Mouse (Mus musculus): Measurements from ENCODE around the gene Slc9a3r2. TPM values are rescaled to one million over a fixed set of nuclear protein-coding genes. Genes with fewer than 3 reads are reported as not detected.

Slc9a3r2 gene
- polyA plus RNA-seq, 1 experiment from 2014 or later, result 26.7 TPM

DNA sequence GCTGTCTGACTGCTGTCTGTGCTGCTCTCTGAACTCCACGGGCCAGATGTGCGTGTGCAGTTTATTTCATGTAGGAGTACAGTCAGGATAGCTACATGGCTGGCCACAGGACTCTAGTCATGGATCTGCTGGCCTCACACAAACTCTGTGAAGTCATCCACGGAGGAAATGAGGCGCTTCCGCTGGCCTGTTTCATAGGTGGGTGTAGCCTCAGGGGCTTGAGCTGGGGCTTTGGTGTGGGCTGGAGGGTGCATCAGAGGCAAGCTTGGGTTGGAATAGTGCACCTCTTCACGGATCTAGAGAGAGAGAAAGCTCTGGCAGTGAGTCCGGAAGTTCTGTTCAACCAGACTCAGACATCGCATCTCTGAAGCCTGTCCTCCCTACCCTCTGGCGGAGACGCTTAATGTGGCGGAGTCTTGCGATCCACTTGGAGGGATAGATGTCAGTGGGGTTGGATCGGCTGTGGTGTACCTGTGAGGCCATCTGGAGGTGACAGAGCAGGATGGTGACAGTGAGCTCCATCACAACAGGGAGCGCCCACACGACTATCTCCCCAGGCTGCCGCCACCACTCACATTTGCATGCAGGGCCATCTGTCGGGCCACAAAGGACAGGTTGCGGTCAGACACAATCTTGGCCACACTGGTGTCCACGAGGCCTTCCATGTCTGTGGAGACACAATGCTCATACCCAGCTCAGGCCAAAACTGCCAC, 53.5 kb downstream of the Slc9a3r2 start:
- Histone ChIP-seq H3K9me3 (no peaks in the 10 kb centered on the region), H3K9ac (replicated peaks) (no peak overlapping the region), H3K4me3 (no peak overlapping the region), H3K27me3 (no peaks in the 10 kb centered on the region), H3K36me3 (peaks cover 86% of the 10 kb centered on the region), H3K4me2 (replicated peaks) (no peak overlapping the region), H3K27ac (replicated peaks) (no peak overlapping the region), H3K4me1 (no peaks in the 10 kb centered on the region)
- 89% methylated on average over 19 of the region's 19 CpGs for WGBS
- no peak for ATAC-seq (replicated peaks)

DNA sequence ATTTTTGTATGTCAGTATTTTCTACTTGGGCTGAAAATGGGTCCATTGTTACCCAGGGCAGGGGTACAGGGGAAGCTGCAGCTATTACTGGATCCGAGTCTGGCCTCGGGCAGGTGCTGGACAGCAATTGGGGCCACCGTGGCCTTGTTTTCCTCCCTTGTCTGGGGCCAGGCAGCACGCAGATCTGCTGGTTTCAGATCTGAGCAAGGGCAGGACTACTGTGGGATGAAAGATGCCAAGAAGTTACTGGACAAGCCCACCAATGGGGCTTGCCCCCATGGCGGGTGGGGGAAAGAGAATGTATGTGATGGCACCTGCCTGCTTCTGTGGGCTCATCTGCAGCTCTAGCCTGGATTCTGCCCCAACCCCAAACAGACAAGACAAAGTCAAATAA, 54.1 kb downstream of the Slc9a3r2 start:
- Histone ChIP-seq H3K9ac (replicated peaks) (no peak overlapping the region), H3K9me3 (no peaks in the 10 kb centered on the region), H3K36me3 (peaks cover 87% of the 10 kb centered on the region), H3K4me1 (no peaks in the 10 kb centered on the region), H3K4me2 (replicated peaks) (no peak overlapping the region), H3K4me3 (no peak overlapping the region), H3K27me3 (no peaks in the 10 kb centered on the region), H3K27ac (replicated peaks) (no peak overlapping the region)
- ATAC-seq (replicated peaks), result no peak
- 89% methylated on average over 5 of the region's 5 CpGs for WGBS

DNA sequence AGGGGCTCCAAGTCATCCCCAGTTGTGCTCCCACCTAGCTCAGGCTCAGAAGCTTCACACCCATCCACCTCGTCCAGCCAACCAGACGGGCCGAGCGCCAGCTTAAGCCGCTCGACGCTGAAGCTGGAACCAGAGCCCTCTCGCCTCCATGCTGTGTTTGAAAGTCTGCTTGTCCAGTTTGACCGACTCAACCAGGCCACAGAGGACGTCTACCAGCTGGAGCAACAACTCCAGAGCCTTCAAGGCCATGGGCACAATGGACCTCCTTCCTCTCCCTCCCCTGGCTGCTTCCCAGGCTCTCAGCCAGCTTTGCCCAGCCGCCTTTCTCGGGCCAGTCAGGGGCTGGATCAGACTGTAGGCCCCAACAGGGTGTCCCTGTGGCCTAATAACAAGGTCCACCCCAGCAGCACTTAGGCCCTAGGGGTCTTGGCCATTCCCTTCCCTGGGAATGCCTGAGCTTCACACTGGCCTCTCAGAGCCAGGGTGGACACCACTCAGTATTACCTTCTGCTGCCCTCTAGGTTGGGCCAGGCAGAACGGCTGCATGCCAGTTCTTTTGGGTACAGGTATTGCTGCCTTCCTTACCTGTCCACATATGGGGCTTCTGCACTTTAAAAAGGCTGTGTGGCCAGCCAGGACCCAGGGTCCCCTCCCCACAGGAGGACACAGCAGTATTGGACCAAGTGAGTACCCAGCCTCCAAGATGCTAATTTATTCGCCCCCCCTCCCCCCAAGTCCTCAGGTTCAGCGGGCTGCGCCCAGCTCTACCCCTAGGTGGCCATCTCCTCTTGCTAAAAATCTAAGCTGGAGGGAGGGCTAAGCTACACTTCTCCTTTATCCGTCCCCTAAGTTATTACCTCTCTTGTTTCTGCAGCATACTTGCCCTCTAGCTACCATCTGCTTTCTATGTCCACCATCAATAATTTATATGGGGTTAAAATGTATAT, 54.7 kb downstream of the Slc9a3r2 start:
- WGBS, result 72% methylated on average over 17 of the region's 17 CpGs
- no peak overlapping the region for H3K27ac ChIP-seq (replicated peaks)
- no peak overlapping the region for H3K9ac ChIP-seq (replicated peaks)
- no peak overlapping the region for H3K4me2 ChIP-seq (replicated peaks)
- H3K9me3 ChIP-seq, result no peaks in the 10 kb centered on the region
- H3K4me1 ChIP-seq, result no peaks in the 10 kb centered on the region
- peaks cover 94% of the 10 kb centered on the region for H3K36me3 ChIP-seq
- no peak for ATAC-seq (replicated peaks)
- H3K4me3 ChIP-seq, result no peak overlapping the region
- H3K27me3 ChIP-seq, result no peaks in the 10 kb centered on the region

DNA sequence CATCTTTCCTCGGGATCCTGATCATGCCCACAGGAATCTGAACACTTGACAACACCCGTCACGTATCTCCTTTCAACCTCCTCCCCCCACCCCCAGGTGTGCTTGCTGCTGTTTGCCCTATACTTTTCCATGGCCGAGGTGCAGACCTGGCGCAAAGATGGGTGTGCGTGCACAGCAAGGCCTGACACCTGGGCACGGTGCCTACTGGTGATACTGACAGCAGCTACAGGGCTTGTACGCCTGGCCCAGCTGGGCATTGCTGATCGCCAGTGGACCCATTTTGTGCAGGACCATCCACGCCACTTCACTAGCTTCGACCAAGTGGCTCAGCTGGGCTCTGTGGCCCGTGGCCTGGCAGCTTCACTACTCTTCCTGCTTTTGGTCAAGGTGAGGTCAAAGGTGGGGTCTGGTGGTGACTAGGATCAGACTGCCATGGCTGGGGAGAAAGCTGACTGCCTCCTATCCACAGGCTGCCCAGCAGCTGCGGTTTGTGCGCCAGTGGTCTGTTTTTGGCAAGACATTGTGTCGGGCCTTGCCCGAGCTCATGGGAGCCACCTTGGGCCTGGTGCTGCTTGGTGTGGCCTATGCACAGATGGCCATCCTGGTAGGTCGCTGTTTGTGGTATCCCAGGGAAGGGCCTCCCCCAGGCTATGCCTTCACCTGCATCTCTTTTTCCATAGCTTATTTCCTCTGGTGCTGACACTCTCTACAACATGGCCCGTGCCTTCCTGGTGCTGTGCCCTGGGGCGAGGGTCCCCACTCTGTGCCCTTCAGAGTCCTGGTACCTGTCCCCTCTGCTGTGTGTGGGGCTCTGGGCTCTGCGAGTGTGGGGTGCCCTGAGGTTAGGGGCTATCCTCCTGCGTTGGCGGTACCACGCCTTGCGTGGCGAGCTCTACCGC, 55.9 kb downstream of the Slc9a3r2 start:
- Histone ChIP-seq H3K9me3 (no peaks in the 10 kb centered on the region), H3K36me3 (peaks cover 92% of the 10 kb centered on the region), H3K27ac (replicated peaks) (no peak overlapping the region), H3K4me2 (replicated peaks) (no peak overlapping the region), H3K27me3 (no peaks in the 10 kb centered on the region), H3K4me1 (no peaks in the 10 kb centered on the region), H3K4me3 (no peak overlapping the region), H3K9ac (replicated peaks) (no peak overlapping the region)
- ATAC-seq (replicated peaks), result 0 out of 2 replicates have a peak, but pooled peaks have one; percentile 36
- 93% methylated on average over 26 of the region's 26 CpGs for WGBS

DNA sequence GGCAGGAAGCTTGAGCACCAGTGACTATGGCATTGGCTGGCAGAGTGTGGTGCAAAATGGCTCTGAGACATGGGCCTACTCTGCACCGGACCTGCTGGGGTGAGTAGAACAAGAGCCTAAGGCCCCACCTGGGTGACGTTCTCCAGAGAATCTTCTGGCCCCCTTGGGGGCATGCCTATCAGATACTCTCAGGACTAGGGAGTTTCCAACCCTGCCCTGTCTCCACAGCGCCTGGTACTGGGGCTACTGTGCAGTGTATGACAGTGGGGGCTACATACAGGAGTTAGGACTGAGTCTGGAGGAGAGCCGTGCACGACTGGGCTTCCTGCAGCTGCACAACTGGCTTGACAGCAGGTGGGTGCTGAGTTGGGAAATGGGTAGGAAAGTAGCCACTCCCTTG, 56.9 kb downstream of the Slc9a3r2 start:
- H3K9ac ChIP-seq (replicated peaks), result no peak overlapping the region
- 91% methylated on average over 5 of the region's 5 CpGs for WGBS
- H3K27me3 ChIP-seq, result no peaks in the 10 kb centered on the region
- H3K4me3 ChIP-seq, result no peak overlapping the region
- H3K36me3 ChIP-seq, result peaks cover 87% of the 10 kb centered on the region
- H3K27ac ChIP-seq (replicated peaks), result no peak overlapping the region
- no peaks in the 10 kb centered on the region for H3K9me3 ChIP-seq
- no peak for ATAC-seq (replicated peaks)
- H3K4me2 ChIP-seq (replicated peaks), result no peak overlapping the region
- H3K4me1 ChIP-seq, result no peaks in the 10 kb centered on the region

DNA sequence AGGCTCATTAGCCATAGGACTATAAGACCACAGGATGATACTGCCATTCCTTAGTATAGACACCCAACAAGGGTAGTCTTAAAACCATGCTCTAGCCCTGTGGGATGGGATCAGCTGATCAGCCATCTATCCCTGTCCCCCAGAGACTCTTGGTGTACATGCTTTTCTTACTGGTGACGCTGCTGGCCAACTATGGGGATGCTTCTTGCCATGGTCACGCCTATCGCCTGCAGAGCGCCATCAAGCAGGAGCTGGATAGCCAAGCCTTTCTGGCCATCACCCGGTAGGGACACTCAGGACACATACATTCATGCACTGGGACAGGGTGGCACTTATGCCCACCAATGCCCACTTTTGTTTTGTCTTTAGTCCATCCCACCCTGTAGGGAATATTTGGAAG, 58.4 kb downstream of the Slc9a3r2 start:
- no peak overlapping the region for H3K27ac ChIP-seq (replicated peaks)
- peaks cover 85% of the 10 kb centered on the region for H3K36me3 ChIP-seq
- no peak for ATAC-seq (replicated peaks)
- no peaks in the 10 kb centered on the region for H3K9me3 ChIP-seq
- no peaks in the 10 kb centered on the region for H3K4me1 ChIP-seq
- H3K9ac ChIP-seq (replicated peaks), result no peak overlapping the region
- H3K4me2 ChIP-seq (replicated peaks), result no peak overlapping the region
- no peak overlapping the region for H3K4me3 ChIP-seq
- 97% methylated on average over 5 of the region's 5 CpGs for WGBS
- H3K27me3 ChIP-seq, result no peaks in the 10 kb centered on the region

DNA sequence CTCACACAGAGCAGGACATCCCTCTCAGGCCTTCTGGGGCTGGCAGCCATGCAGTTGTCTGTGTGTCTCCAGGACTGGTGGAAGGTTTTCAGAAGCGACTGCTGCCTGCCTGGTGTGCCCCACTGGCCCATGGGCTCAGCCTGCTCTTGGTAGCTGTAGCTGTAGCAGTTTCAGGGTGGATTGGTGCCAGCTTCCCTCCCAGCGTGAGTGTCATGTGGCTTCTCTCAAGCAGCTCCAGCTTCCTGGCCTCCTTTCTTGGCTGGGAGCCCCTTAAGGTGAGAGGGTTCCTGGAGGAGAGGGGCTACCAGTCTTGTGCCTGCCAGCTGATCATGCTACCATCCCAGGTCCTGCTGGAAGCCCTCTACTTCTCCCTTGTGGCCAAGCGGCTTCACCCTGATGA, 59.2 kb downstream of the Slc9a3r2 start:
- Histone ChIP-seq H3K27ac (replicated peaks) (no peak overlapping the region), H3K36me3 (peaks cover 85% of the 10 kb centered on the region), H3K9ac (replicated peaks) (no peak overlapping the region), H3K4me1 (no peaks in the 10 kb centered on the region), H3K27me3 (no peaks in the 10 kb centered on the region), H3K4me2 (replicated peaks) (no peak overlapping the region), H3K9me3 (no peaks in the 10 kb centered on the region), H3K4me3 (no peak overlapping the region)
- WGBS, result 83% methylated on average over 3 of the region's 3 CpGs
- no peak for ATAC-seq (replicated peaks)

Small RNAs within 50 kb of the gene (microRNA-seq; reads per million reads assigned to microRNA genes)
- not detected for gene Gm24589

Other genes starting within 250 kb of the Slc9a3r2 start
- gene Rnps1, start 235.8 kb downstream of the Slc9a3r2 start, polyA plus RNA-seq (2015; fragmentation: Nextera tagmentation; extraction: Ambion mirVana), result 360 and 364 TPM in 2 replicates
- gene Eci1, start 223.7 kb downstream of the Slc9a3r2 start, polyA plus RNA-seq (2015; fragmentation: Nextera tagmentation; extraction: Ambion mirVana), result 40.7 and 42.8 TPM in 2 replicates
- 5.7 and 6.6 TPM in 2 replicates for gene Dnase1l2, start 207.2 kb downstream of the Slc9a3r2 start, polyA plus RNA-seq (2015; fragmentation: Nextera tagmentation; extraction: Ambion mirVana)
- gene E4f1, start 180.0 kb downstream of the Slc9a3r2 start, polyA plus RNA-seq (2015; fragmentation: Nextera tagmentation; extraction: Ambion mirVana), result 44.0 and 44.9 TPM in 2 replicates
- 51.0 and 54.0 TPM in 2 replicates for gene Pgp, start 179.9 kb downstream of the Slc9a3r2 start, polyA plus RNA-seq (2015; fragmentation: Nextera tagmentation; extraction: Ambion mirVana)
- gene Bricd5, start 176.4 kb downstream of the Slc9a3r2 start, polyA plus RNA-seq (2015; fragmentation: Nextera tagmentation; extraction: Ambion mirVana), result 0.40 TPM in 1 of 2 replicates, not detected in the other
- gene Mlst8, start 171.2 kb downstream of the Slc9a3r2 start, polyA plus RNA-seq (2015; fragmentation: Nextera tagmentation; extraction: Ambion mirVana), result 35.2 and 36.4 TPM in 2 replicates
- gene Caskin1, start 161.7 kb downstream of the Slc9a3r2 start, polyA plus RNA-seq (2015; fragmentation: Nextera tagmentation; extraction: Ambion mirVana), result 25.6 and 26.4 TPM in 2 replicates
- 107 and 112 TPM in 2 replicates for gene Traf7, start 122.4 kb downstream of the Slc9a3r2 start, polyA plus RNA-seq (2015; fragmentation: Nextera tagmentation; extraction: Ambion mirVana)
- gene Rab26, start 116.1 kb downstream of the Slc9a3r2 start, polyA plus RNA-seq (2015; fragmentation: Nextera tagmentation; extraction: Ambion mirVana), result 5.7 and 6.6 TPM in 2 replicates
- 17.1 and 22.9 TPM in 2 replicates for gene Pkd1, start 100.5 kb downstream of the Slc9a3r2 start, polyA plus RNA-seq (2015; fragmentation: Nextera tagmentation; extraction: Ambion mirVana)
- 68.7 and 75.6 TPM in 2 replicates for gene Tsc2, start 17.7 kb downstream of the Slc9a3r2 start, polyA plus RNA-seq (2015; fragmentation: Nextera tagmentation; extraction: Ambion mirVana)
- gene Nthl1, start 17.6 kb downstream of the Slc9a3r2 start, polyA plus RNA-seq (2015; fragmentation: Nextera tagmentation; extraction: Ambion mirVana), result 12.5 and 12.7 TPM in 2 replicates
- gene Npw, start 8.1 kb upstream of the Slc9a3r2 start, polyA plus RNA-seq (2015; fragmentation: Nextera tagmentation; extraction: Ambion mirVana), result not detected in 2 replicates
- gene Zfp598, start 19.4 kb upstream of the Slc9a3r2 start, polyA plus RNA-seq (2015; fragmentation: Nextera tagmentation; extraction: Ambion mirVana), result 19.1 and 20.9 TPM in 2 replicates
- 134 and 145 TPM in 2 replicates for gene Syngr3, start 39.6 kb upstream of the Slc9a3r2 start, polyA plus RNA-seq (2015; fragmentation: Nextera tagmentation; extraction: Ambion mirVana)
- gene Gfer, start 45.8 kb upstream of the Slc9a3r2 start, polyA plus RNA-seq (2015; fragmentation: Nextera tagmentation; extraction: Ambion mirVana), result 38.7 TPM in 2 replicates
- gene Noxo1, start 45.9 kb upstream of the Slc9a3r2 start, polyA plus RNA-seq (2015; fragmentation: Nextera tagmentation; extraction: Ambion mirVana), result 1.4 and 2.0 TPM in 2 replicates
- gene Tbl3, start 57.3 kb upstream of the Slc9a3r2 start, polyA plus RNA-seq (2015; fragmentation: Nextera tagmentation; extraction: Ambion mirVana), result 79.5 and 83.9 TPM in 2 replicates
- gene Rnf151, start 67.7 kb upstream of the Slc9a3r2 start, polyA plus RNA-seq (2015; fragmentation: Nextera tagmentation; extraction: Ambion mirVana), result not detected in 2 replicates
- 816 and 846 TPM in 2 replicates for gene Rps2, start 67.8 kb upstream of the Slc9a3r2 start, polyA plus RNA-seq (2015; fragmentation: Nextera tagmentation; extraction: Ambion mirVana)
- gene Ndufb10, start 74.2 kb upstream of the Slc9a3r2 start, polyA plus RNA-seq (2015; fragmentation: Nextera tagmentation; extraction: Ambion mirVana), result 249 and 261 TPM in 2 replicates
- gene Rpl3l, start 77.5 kb upstream of the Slc9a3r2 start, polyA plus RNA-seq (2015; fragmentation: Nextera tagmentation; extraction: Ambion mirVana), result not detected in 2 replicates
- 20.5 and 22.5 TPM in 2 replicates for gene Msrb1, start 86.3 kb upstream of the Slc9a3r2 start, polyA plus RNA-seq (2015; fragmentation: Nextera tagmentation; extraction: Ambion mirVana)
- not detected in 2 replicates for gene Hs3st6, start 102.7 kb upstream of the Slc9a3r2 start, polyA plus RNA-seq (2015; fragmentation: Nextera tagmentation; extraction: Ambion mirVana)
- not detected in 2 replicates for gene Meiob, start 154.0 kb upstream of the Slc9a3r2 start, polyA plus RNA-seq (2015; fragmentation: Nextera tagmentation; extraction: Ambion mirVana)
- gene Hagh, start 189.8 kb upstream of the Slc9a3r2 start, polyA plus RNA-seq (2015; fragmentation: Nextera tagmentation; extraction: Ambion mirVana), result 45.1 and 45.7 TPM in 2 replicates
- 16.0 and 16.8 TPM in 2 replicates for gene Fahd1, start 200.0 kb upstream of the Slc9a3r2 start, polyA plus RNA-seq (2015; fragmentation: Nextera tagmentation; extraction: Ambion mirVana)
- gene Igfals, start 215.7 kb upstream of the Slc9a3r2 start, polyA plus RNA-seq (2015; fragmentation: Nextera tagmentation; extraction: Ambion mirVana), result 0.11 TPM in 1 of 2 replicates, not detected in the other
- gene Nubp2, start 236.0 kb upstream of the Slc9a3r2 start, polyA plus RNA-seq (2015; fragmentation: Nextera tagmentation; extraction: Ambion mirVana), result 73.2 and 74.2 TPM in 2 replicates
- gene Spsb3, start 236.3 kb upstream of the Slc9a3r2 start, polyA plus RNA-seq (2015; fragmentation: Nextera tagmentation; extraction: Ambion mirVana), result 81.5 and 82.5 TPM in 2 replicates
- gene Eme2, start 244.8 kb upstream of the Slc9a3r2 start, polyA plus RNA-seq (2015; fragmentation: Nextera tagmentation; extraction: Ambion mirVana), result 32.8 and 34.6 TPM in 2 replicates
- 77.6 and 82.2 TPM in 2 replicates for gene Mrps34, start 244.8 kb upstream of the Slc9a3r2 start, polyA plus RNA-seq (2015; fragmentation: Nextera tagmentation; extraction: Ambion mirVana)
- gene Nme3, start 246.2 kb upstream of the Slc9a3r2 start, polyA plus RNA-seq (2015; fragmentation: Nextera tagmentation; extraction: Ambion mirVana), result 69.6 and 72.6 TPM in 2 replicates

Measured in forebrain, embryonic 15.5 days (tissue).